Mouse (Mus musculus) hindbrain, embryonic 14.5 days (tissue): ENCODE data around the gene Hbs1l. TPM values are rescaled to one million over a fixed set of nuclear protein-coding genes. Genes with fewer than 3 reads are reported as not detected.

Source experiments
- ATAC-seq: fragments of 200-750 bp; cut with Nextera tagmentation; 2 replicates; pipeline ENCODE4 v1.8.0; 2017; ENCODE audit warnings: moderate number of reproducible peaks, mild to moderate bottlenecking, moderate TSS enrichment, moderate library complexity; ENCODE audit not compliant: low FRiP score
- DNase-seq: peaks from one replicate; pipeline ENCODE4 v3.0.0-alpha.2; 2015; ENCODE audit warnings: low spot score
- H3K27ac ChIP-seq: fragments of 300-500 bp; sonication (generic); 2 replicates; pipeline ENCODE4 v1.5.1; 2014; ENCODE audit warnings: mild to moderate bottlenecking, moderate library complexity
- H3K27me3 ChIP-seq: fragments of 300-500 bp; sonication (generic); 2 replicates; pipeline ENCODE4 v1.6.1; 2014; ENCODE audit warnings: mild to moderate bottlenecking, low read length, mixed read lengths; ENCODE audit not compliant: control insufficient read depth, insufficient read depth
- H3K36me3 ChIP-seq: fragments of 300-500 bp; sonication (generic); replicated peaks from 2 replicates; pipeline ENCODE4 v1.6.1; 2014; ENCODE audit not compliant: control insufficient read depth, insufficient read depth
- H3K4me1 ChIP-seq: fragments of 300-500 bp; sonication (generic); replicated peaks from 2 replicates; pipeline ENCODE4 v1.6.1; 2014; ENCODE audit warnings: antibody characterized with exemption, low read length, mixed read lengths; ENCODE audit not compliant: control insufficient read depth, insufficient read depth
- H3K4me2 ChIP-seq: fragments of 300-500 bp; sonication (generic); replicated peaks from 2 replicates; pipeline ENCODE4 v1.6.1; 2014; ENCODE audit warnings: mild to moderate bottlenecking, moderate library complexity
- H3K4me3 ChIP-seq: fragments of 300-500 bp; sonication (generic); replicated peaks from 2 replicates; pipeline ENCODE4 v1.5.1; 2014; ENCODE audit warnings: mild to moderate bottlenecking, low read length
- H3K9ac ChIP-seq: fragments of 300-500 bp; sonication (generic); 2 replicates; pipeline ENCODE4 v1.6.1; 2014
- H3K9me3 ChIP-seq: fragments of 300-500 bp; sonication (generic); 2 replicates; pipeline ENCODE4 v1.6.1; 2016; ENCODE audit warnings: low read length; ENCODE audit not compliant: control insufficient read depth
- WGBS: fragments of 180-500 bp; shearing (Covaris S2); extraction: QIAGEN DNeasy Blood & Tissue Kit; methylation state at CpG from one replicate; pipeline ENCODE4 v1.1.7; 2014; 5-methylcytosine and 5-hydroxymethylcytosine counted together
- polyA plus RNA-seq: library from polyadenylated mRNA; unstranded; fragments of >200 nt; fragmentation: Nextera tagmentation; extraction: Ambion mirVana; gene quantifications from 2 replicates; pipeline ENCODE4 v1.2.1, GENCODE M21; 2014

Gene Hbs1l
- polyA plus RNA-seq, 1 experiment from 2014 or later: 92.5 TPM

GRCm38 (mm10) chr10:21365897-21366296 is 70.1 kb downstream of the Hbs1l start:
- Histone ChIP-seq H3K4me2 (no peak overlapping the region), H3K27me3 (no peaks in the 10 kb centered on the region)
- 95% methylated on average over 4 of the region's 4 CpGs for WGBS

GRCm38 (mm10) chr10:21366471-21366870 is 70.7 kb downstream of the Hbs1l start:
- Histone ChIP-seq H3K4me1 (no peaks in the 10 kb centered on the region), H3K36me3 (peaks cover 59% of the 10 kb centered on the region), H3K27me3 (no peaks in the 10 kb centered on the region), H3K9me3 (no peaks in the 10 kb centered on the region), H3K9ac (no peak overlapping the region), H3K4me2 (no peak overlapping the region), H3K27ac (no peak overlapping the region), H3K4me3 (no peak overlapping the region)
- ATAC-seq: no peak
- 79% methylated on average over 3 of the region's 3 CpGs for WGBS
- no peak for DNase-seq

More at GRCm38 (mm10) chr10:21365897-21366296, 70.1 kb downstream of the Hbs1l start:
- Histone ChIP-seq H3K9ac (no peak overlapping the region), H3K27ac (no peak overlapping the region), H3K4me3 (no peak overlapping the region), H3K4me1 (no peaks in the 10 kb centered on the region), H3K9me3 (no peaks in the 10 kb centered on the region), H3K36me3 (peaks cover 62% of the 10 kb centered on the region)
- ATAC-seq (no peak), DNase-seq (no peak)

- Histone ChIP-seq H3K4me1 (no peaks in the 10 kb centered on the region), H3K36me3 (peaks cover 59% of the 10 kb centered on the region), H3K4me3 (no peak overlapping the region), H3K9me3 (no peaks in the 10 kb centered on the region), H3K27ac (no peak overlapping the region), H3K27me3 (no peaks in the 10 kb centered on the region), H3K4me2 (no peak overlapping the region), H3K9ac (no peak overlapping the region)
- DNase-seq (no peak), ATAC-seq (no peak)
- WGBS: 97% methylated on average over 9 of the region's 9 CpGs
Measured at GRCm38 (mm10) chr10:21367481-21367880, 71.7 kb downstream of the Hbs1l start.

GRCm38 (mm10) chr10:21369586-21369985 is 73.8 kb downstream of the Hbs1l start:
- H3K4me3 ChIP-seq: no peak overlapping the region
- WGBS: 87% methylated on average over 2 of the region's 2 CpGs
- DNase-seq (no peak), ATAC-seq (no peak)
- no peak overlapping the region for H3K27ac ChIP-seq
- no peaks in the 10 kb centered on the region for H3K27me3 ChIP-seq
- no peak overlapping the region for H3K4me2 ChIP-seq
- peaks cover 50% of the 10 kb centered on the region for H3K36me3 ChIP-seq
- no peaks in the 10 kb centered on the region for H3K9me3 ChIP-seq
- no peaks in the 10 kb centered on the region for H3K4me1 ChIP-seq
- no peak overlapping the region for H3K9ac ChIP-seq

- no peak overlapping the region for H3K9ac ChIP-seq
- no peak overlapping the region for H3K4me3 ChIP-seq
- 94% methylated on average over 6 of the region's 6 CpGs for WGBS
- H3K4me2 ChIP-seq: no peak overlapping the region
- H3K36me3 ChIP-seq: peaks cover 34% of the 10 kb centered on the region
- DNase-seq (no peak), ATAC-seq (no peak)
- no peak overlapping the region for H3K27ac ChIP-seq
- H3K4me1 ChIP-seq: no peaks in the 10 kb centered on the region
- no peaks in the 10 kb centered on the region for H3K9me3 ChIP-seq
- H3K27me3 ChIP-seq: no peaks in the 10 kb centered on the region
Measured at GRCm38 (mm10) chr10:21372271-21372670, 76.5 kb downstream of the Hbs1l start.

GRCm38 (mm10) chr10:21376682-21377473 is 81.1 kb downstream of the Hbs1l start, which contains the start of gene Aldh8a1:
Gene Aldh8a1, plus strand, starts transcription at chr10:21377291.
- Histone ChIP-seq H3K4me3 (no peak within 1 kb of the TSS), H3K27ac (no peak within 1 kb of the TSS), H3K27me3 (no peaks in the 10 kb centered on the region), H3K9ac (no peak within 1 kb of the TSS), H3K4me1 (no peaks in the 10 kb centered on the region), H3K36me3 (no peaks in the 10 kb centered on the region), H3K4me2 (no peak within 1 kb of the TSS), H3K9me3 (no peaks in the 10 kb centered on the region)
- no peak for ATAC-seq
- 87% methylated on average over 13 of the region's 13 CpGs for WGBS
- no peak for DNase-seq

GRCm38 (mm10) chr10:21378196-21378944 is 82.6 kb downstream of the Hbs1l start:
- no peak for DNase-seq
- H3K36me3 ChIP-seq: no peaks in the 10 kb centered on the region
- 73% methylated on average over 9 of the region's 9 CpGs for WGBS
- no peak overlapping the region for H3K4me2 ChIP-seq
- H3K4me1 ChIP-seq: no peaks in the 10 kb centered on the region
- no peak overlapping the region for H3K4me3 ChIP-seq
- H3K27ac ChIP-seq: no peak overlapping the region
- H3K27me3 ChIP-seq: no peaks in the 10 kb centered on the region
- no peak overlapping the region for H3K9ac ChIP-seq
- H3K9me3 ChIP-seq: no peaks in the 10 kb centered on the region
- no peak for ATAC-seq

- Histone ChIP-seq H3K27me3 (no peaks in the 10 kb centered on the region), H3K4me1 (no peaks in the 10 kb centered on the region), H3K4me2 (no peak overlapping the region), H3K9me3 (no peaks in the 10 kb centered on the region), H3K36me3 (no peaks in the 10 kb centered on the region), H3K4me3 (no peak overlapping the region), H3K27ac (no peak overlapping the region), H3K9ac (no peak overlapping the region)
- 27% methylated on average over 6 of the region's 6 CpGs for WGBS
- peak; percentile 54; the same call in 1 of the 2 replicates for ATAC-seq
- DNase-seq: peak; percentile 89
Measured at GRCm38 (mm10) chr10:21382914-21383313, 87.1 kb downstream of the Hbs1l start.

GRCm38 (mm10) chr10:21385111-21385663 is 89.4 kb downstream of the Hbs1l start:
- ATAC-seq (no peak), DNase-seq (no peak)
- H3K36me3 ChIP-seq: no peaks in the 10 kb centered on the region
- H3K4me1 ChIP-seq: no peaks in the 10 kb centered on the region
- H3K4me3 ChIP-seq: no peak overlapping the region
- H3K9ac ChIP-seq: no peak overlapping the region
- H3K27me3 ChIP-seq: no peaks in the 10 kb centered on the region
- no peak overlapping the region for H3K27ac ChIP-seq
- H3K4me2 ChIP-seq: no peak overlapping the region
- 70% methylated on average over 3 of the region's 3 CpGs for whole genome bisulfite sequencing
- H3K9me3 ChIP-seq: no peaks in the 10 kb centered on the region
